Mouse (Mus musculus) G1E (cell line): ENCODE measurements around the gene Gm17304. TPM values are rescaled to one million over a fixed set of nuclear protein-coding genes. Genes with fewer than 3 reads are reported as not detected.

ENCODE experiments used
- ATAC-seq: 2 replicates; pipeline ENCODE4 v1.8.0; 2016; ENCODE audit warnings: mild to moderate bottlenecking; ENCODE audit not compliant: insufficient number of reproducible peaks, poor library complexity, low FRiP score, severe bottlenecking; ENCODE audit errors: extremely low read depth
- DNase-seq: peaks from one replicate; pipeline ENCODE4 v3.0.0; 2012; ENCODE audit warnings: low spot score
- H3K27me3 ChIP-seq: 2 replicates; pipeline ENCODE4 v1.6.1; 2012; ENCODE audit warnings: mild to moderate bottlenecking, low read length, inconsistent platforms; ENCODE audit not compliant: insufficient read depth
- H3K36me3 ChIP-seq: replicated peaks from 2 replicates; pipeline ENCODE3; 2012; ENCODE audit warnings: mild to moderate bottlenecking, inconsistent platforms
- H3K4me1 ChIP-seq: 2 replicates; pipeline ENCODE4 v1.6.1; 2012; ENCODE audit warnings: low read depth, low read length, inconsistent platforms, mixed read lengths; ENCODE audit not compliant: insufficient read depth
- H3K4me3 ChIP-seq: 2 replicates; pipeline ENCODE4 v1.5.1; 2012; ENCODE audit warnings: low read depth, mild to moderate bottlenecking, inconsistent platforms, low read length, moderate library complexity, mixed read lengths
- H3K9me3 ChIP-seq: replicated peaks from 2 replicates; pipeline ENCODE4 v1.6.1; 2012; ENCODE audit warnings: inconsistent platforms
- CTCF ChIP-seq: IDR thresholded peaks from 2 replicates; pipeline ENCODE4 v1.5.1; 2012; ENCODE audit warnings: low read depth, low read length, inconsistent platforms, mixed read lengths
- GATA1 ChIP-seq: IDR thresholded peaks from 2 replicates; pipeline ENCODE4 v1.6.1; 2012; ENCODE audit warnings: borderline replicate concordance, low read length, inconsistent platforms, mixed read lengths
- GATA2 ChIP-seq: IDR thresholded peaks from 2 replicates; pipeline ENCODE4 v1.6.1; 2012; ENCODE audit warnings: low read depth, low read length, inconsistent platforms, borderline replicate concordance
- POLR2AphosphoS5 ChIP-seq: IDR thresholded peaks from 2 replicates; pipeline ENCODE4 v1.6.1; 2012; ENCODE audit warnings: low read depth, low read length, inconsistent platforms; ENCODE audit not compliant: insufficient replicate concordance
- TAL1 ChIP-seq: conservative IDR thresholded peaks from 2 replicates; pipeline ENCODE4 v1.6.1; 2012; ENCODE audit warnings: low read depth, low read length, inconsistent platforms, mixed read lengths
- polyA plus RNA-seq: library from polyadenylated mRNA; stranded (reverse); fragments of >175 nt; gene quantifications from 2 replicates; pipeline ENCODE4 v1.2.3, GENCODE M21; 2012
- total RNA-seq, 2 experiments: library from RNA; stranded (forward) in 1 of 2; stranded (reverse) in 1 of 2; fragments of 200-1000 nt in 1 of 2; fragments of >200 nt in 1 of 2; fragmentation: Nextera tagmentation in 1 of 2; gene quantifications; 2 replicates each; pipeline ENCODE4 v1.2.3; 2014 to 2017

Gene Gm17304
- total RNA-seq (2014; fragmentation: Nextera tagmentation): not detected in 2 replicates
- total RNA-seq (2017): not detected in 2 replicates
- polyA plus RNA-seq: not detected in 2 replicates

GRCm38 (mm10) chr5:106608798-106609197, at the start of gene Gm17304:
Gm17304 (plus strand) TSS chr5:106609098.
- Histone ChIP-seq H3K36me3 (peaks cover 87% of the 10 kb centered on the region), H3K4me1 (no peaks in the 10 kb centered on the region), H3K4me3 (no peak within 1 kb of the TSS), H3K9me3 (no peaks in the 10 kb centered on the region), H3K27me3 (no peaks in the 10 kb centered on the region)
- no peak for DNase-seq
- ATAC-seq: no peak
- no peak for TF ChIP-seq CTCF

GRCm38 (mm10) chr5:106560631-106561498, 48.0 kb upstream of the Gm17304 start:
- H3K4me3 ChIP-seq: no peak overlapping the region; the same call in 1 of the 2 replicates

GRCm38 (mm10) chr5:106561499-106561822, 47.4 kb upstream of the Gm17304 start:
- DNase-seq (no peak), ATAC-seq (no peak)
- Histone ChIP-seq H3K27me3 (no peaks in the 10 kb centered on the region), H3K9me3 (peaks cover 26% of the 10 kb centered on the region), H3K4me1 (no peaks in the 10 kb centered on the region; the same call in 1 of the 2 replicates), H3K36me3 (no peaks in the 10 kb centered on the region), H3K4me3 (no peak overlapping the region; the same call in 1 of the 2 replicates)
- TF ChIP-seq CTCF (no peak), POLR2AphosphoS5 (no peak), TAL1 (no peak), GATA1 (no peak), GATA2 (no peak)

More at GRCm38 (mm10) chr5:106560631-106561498, 48.0 kb upstream of the Gm17304 start:
- Histone ChIP-seq H3K36me3 (no peaks in the 10 kb centered on the region), H3K9me3 (peaks cover 23% of the 10 kb centered on the region), H3K27me3 (no peaks in the 10 kb centered on the region), H3K4me1 (no peaks in the 10 kb centered on the region; the same call in 1 of the 2 replicates)
- DNase-seq (no peak), ATAC-seq (no peak)
- no peak for TF ChIP-seq GATA2
- TF ChIP-seq GATA1: no peak
- no peak for TF ChIP-seq TAL1
- no peak for TF ChIP-seq POLR2AphosphoS5
- no peak for TF ChIP-seq CTCF

- Histone ChIP-seq H3K9me3 (peaks cover 8% of the 10 kb centered on the region), H3K4me3 (no peak overlapping the region), H3K4me1 (no peaks in the 10 kb centered on the region), H3K36me3 (no peaks in the 10 kb centered on the region), H3K27me3 (no peaks in the 10 kb centered on the region)
- no peak for ATAC-seq
- TF ChIP-seq GATA1 (no peak), CTCF (no peak)
- DNase-seq: no peak
Observed at GRCm38 (mm10) chr5:106566025-106566424, 42.9 kb upstream of the Gm17304 start.

- Histone ChIP-seq H3K27me3 (no peaks in the 10 kb centered on the region), H3K4me3 (no peak overlapping the region; the same call in 1 of the 2 replicates), H3K36me3 (no peaks in the 10 kb centered on the region), H3K4me1 (no peaks in the 10 kb centered on the region), H3K9me3 (peaks cover 11% of the 10 kb centered on the region)
- ATAC-seq (no peak), DNase-seq (no peak)
- TF ChIP-seq GATA1: no peak
- TF ChIP-seq GATA2: no peak
- no peak for TF ChIP-seq POLR2AphosphoS5
- TF ChIP-seq TAL1: no peak
- TF ChIP-seq CTCF: no peak
Observed at GRCm38 (mm10) chr5:106573742-106574559, 34.9 kb upstream of the Gm17304 start.

GRCm38 (mm10) chr5:106574560-106574946, 34.3 kb upstream of the Gm17304 start:
- H3K27me3 ChIP-seq: no peaks in the 10 kb centered on the region
- H3K36me3 ChIP-seq: no peaks in the 10 kb centered on the region
- ATAC-seq: no peak
- no peaks in the 10 kb centered on the region for H3K4me1 ChIP-seq
- peaks cover 11% of the 10 kb centered on the region for H3K9me3 ChIP-seq
- no peak for TF ChIP-seq POLR2AphosphoS5
- no peak for TF ChIP-seq CTCF
- TF ChIP-seq GATA2: no peak
- no peak for TF ChIP-seq GATA1
- no peak for TF ChIP-seq TAL1
- no peak overlapping the region; the same call in 1 of the 2 replicates for H3K4me3 ChIP-seq
- no peak for DNase-seq
